Mouse (Mus musculus) layer of hippocampus, adult 2 months (tissue): Measurements from ENCODE around the gene Ppp1r14b. TPM values are rescaled to one million over a fixed set of nuclear protein-coding genes. Genes with fewer than 3 reads are reported as not detected.
A peak's percentile ranks its signal among the peaks of the same experiment; 100 is the strongest.

Source experiments
- DNase-seq, 2 experiments: peaks; one replicate each; pipeline ENCODE4 v3.0.0; 2022; ENCODE audit warnings: low spot score in 2 of 2
- H3K27ac ChIP-seq: fragments of 200-600 bp; 2 replicates; pipeline ENCODE4 v1.8.1; 2022
- H3K4me3 ChIP-seq: fragments of 200-600 bp; 2 replicates; pipeline ENCODE4 v1.8.1; 2022; ENCODE audit warnings: mild to moderate bottlenecking
- CTCF ChIP-seq: fragments of 200-600 bp; conservative IDR thresholded peaks from 2 replicates; pipeline ENCODE4 v1.8.1; 2022; ENCODE audit warnings: antibody characterized with exemption, mild to moderate bottlenecking, moderate library complexity
- total RNA-seq, 2 experiments: library from RNA; stranded (reverse); gene quantifications; 2 replicates each; pipeline ENCODE4 v1.2.3; 2021

The Ppp1r14b gene
- total RNA-seq, 2 experiments from 2014 or later, result 68.2 to 71.4 TPM

DNA sequence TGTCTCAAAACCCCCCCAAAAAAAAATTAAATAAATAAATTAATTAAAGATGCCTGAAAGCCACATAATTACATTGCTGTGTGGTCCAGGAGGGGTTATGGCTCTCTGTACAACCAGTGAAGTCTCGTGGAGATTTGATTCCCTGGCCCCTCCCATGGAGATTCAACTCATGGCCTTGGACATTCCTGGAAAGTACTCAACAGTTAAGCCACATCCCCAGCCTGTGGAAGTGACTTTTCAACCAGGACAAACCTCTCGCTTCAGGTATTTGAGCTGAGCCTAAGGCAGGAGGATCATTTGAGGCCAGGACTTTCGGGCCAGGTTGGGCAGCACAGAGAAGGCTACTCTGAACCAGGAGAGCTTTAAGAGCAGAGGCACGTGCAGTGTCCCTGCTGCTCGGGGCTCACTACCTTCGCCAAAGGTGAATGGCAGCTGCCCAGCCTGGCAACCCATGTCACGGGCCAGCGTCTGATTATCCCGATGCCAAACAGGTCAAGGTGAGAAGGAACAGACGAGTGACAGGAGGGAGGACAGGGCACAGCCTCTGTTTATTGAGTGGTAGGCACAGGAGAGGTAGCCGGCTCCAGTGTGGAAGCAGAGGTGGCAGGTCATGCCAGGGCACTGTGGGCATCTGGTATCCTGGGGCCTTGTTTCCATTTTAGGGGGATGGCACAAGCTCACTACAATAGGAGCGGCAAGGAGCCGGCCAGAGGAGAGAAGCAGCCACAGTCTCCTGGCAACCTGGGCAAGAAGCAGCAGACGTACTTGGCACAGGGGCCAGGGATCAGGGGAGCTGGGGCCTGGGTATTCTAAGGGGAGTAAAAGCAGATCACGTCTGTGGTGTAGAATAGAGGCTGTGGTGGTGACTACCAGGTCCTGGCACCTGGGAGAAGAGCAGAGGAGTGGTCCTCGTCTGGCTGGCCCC, 37.0 kb upstream of the Ppp1r14b start:
- Histone ChIP-seq H3K4me3 (no peak overlapping the region; the same call in 1 of the 2 replicates), H3K27ac (no peak overlapping the region)
- TF ChIP-seq CTCF, result no peak
- no peak for DNase-seq

DNA sequence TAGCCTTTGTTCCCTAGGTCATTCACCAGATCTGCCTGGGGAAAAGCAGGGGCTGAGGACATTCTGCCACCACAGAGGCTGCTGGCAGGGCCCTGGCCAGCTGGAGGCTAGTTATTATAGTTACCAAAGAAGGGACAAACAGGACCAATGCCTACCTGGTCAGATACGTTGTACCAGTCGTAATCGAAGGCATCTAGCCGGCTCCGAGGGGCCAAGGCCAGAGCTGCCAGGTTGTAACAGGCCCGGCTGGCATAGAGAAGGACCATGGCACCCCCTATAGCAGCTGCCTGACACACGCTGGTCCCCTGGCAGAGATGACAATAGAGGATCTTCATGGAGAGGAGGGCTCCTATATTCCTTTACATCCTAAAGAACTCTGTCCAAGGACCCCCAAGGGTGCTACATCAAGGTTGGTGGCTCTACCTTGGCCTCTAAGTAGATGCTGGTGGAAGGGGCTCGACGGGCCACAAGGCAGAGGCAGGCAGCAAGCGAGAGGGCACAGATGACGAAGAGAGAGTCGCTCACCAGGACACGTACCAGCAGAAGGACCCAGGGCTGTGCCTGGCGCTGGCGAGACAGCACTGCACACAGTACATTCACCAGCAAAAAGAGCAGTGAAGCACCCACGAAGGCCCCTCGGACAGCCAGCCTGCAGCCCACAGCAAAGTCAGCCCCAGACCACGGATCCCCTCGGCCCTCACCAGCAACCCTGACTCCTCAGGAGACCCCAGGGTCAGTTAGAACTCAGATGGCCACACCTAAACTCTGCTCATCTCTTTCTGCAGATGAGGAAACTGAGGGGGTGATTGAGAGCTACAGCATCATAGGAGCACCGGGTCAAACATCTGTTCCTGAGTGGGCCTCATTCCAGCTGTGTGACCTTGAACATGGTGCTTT, 35.4 kb upstream of the Ppp1r14b start:
- TF ChIP-seq CTCF, result no peak
- no peak for DNase-seq
- Histone ChIP-seq H3K27ac (peak overlapping the region; percentile 98), H3K4me3 (peak overlapping the region; percentile 81)

GRCm38 (mm10) chr19:6940396-6941351, 34.1 kb upstream of the Ppp1r14b start:
- Histone ChIP-seq H3K4me3 (peak overlapping the region; percentile 81), H3K27ac (peak overlapping the region; percentile 98)
- no peak for DNase-seq
- TF ChIP-seq CTCF, result no peak

GRCm38 (mm10) chr19:6941372-6942248, 33.2 kb upstream of the Ppp1r14b start, which contains the start of gene Bad:
TSS of gene Bad (plus strand) at chr19:6941861.
- Histone ChIP-seq H3K27ac (peak within 1 kb of the TSS; percentile 98), H3K4me3 (peak within 1 kb of the TSS; percentile 81)
- TF ChIP-seq CTCF, result peak; percentile 33; the same call in 1 of the 2 replicates
- DNase-seq, result peak; percentile 89 to 96

DNA sequence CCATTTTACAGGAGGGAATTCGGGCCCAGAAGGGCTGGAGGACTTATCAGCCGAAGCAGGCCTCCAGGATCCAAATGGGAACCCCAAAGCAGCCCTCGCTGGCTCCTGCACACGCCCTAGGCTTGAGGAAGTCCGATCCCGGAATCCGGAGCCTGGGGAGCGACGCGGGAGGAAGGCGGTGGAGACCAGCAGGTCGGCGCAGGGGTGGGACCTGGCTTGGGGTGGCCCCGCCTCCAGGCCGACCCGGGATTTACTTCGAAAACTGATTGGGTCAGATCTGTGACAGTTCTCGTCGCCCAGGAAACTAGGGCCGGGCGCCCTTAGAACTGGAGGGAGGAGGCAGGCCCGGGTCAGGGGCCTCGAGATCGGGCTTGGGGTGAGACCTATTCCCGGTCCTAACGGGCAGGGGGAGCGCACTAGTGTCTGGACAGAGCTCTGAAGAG, 32.5 kb upstream of the Ppp1r14b start, which contains the start of gene Gpr137:
Gpr137 (minus strand) TSS at position 232 of the 443 bp plus-strand sequence.
- peak; percentile 95 for DNase-seq
- peak within 1 kb of the TSS; percentile 98 for H3K27ac ChIP-seq
- TF ChIP-seq CTCF, result no peak; the same call in 1 of the 2 replicates
- H3K4me3 ChIP-seq, result peak within 1 kb of the TSS; percentile 81

- DNase-seq, result no peak
- TF ChIP-seq CTCF, result no peak
- Histone ChIP-seq H3K27ac (peak overlapping the region; percentile 98), H3K4me3 (peak overlapping the region; percentile 81)
Observed at GRCm38 (mm10) chr19:6942764-6943163, 32.0 kb upstream of the Ppp1r14b start.

DNA sequence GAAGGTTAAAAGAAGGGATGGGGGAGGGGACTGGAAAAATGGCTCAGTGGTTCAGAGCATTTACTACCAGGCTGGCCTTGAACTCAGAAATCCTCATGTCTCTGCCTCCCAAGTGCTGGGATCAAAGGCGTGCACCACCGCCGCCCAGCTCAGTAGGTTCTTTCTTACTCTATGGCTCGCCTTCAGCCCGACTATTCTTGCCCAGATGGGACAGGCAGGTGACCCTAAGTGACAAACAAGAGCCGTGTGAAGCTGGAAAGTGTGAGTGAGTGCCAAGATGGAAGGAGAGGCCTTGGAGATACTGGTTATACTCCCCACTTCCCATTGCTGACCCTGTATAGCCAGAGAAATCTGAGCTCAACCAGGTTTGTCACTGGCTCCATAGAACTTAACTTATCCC, 31.1 kb upstream of the Ppp1r14b start:
- H3K4me3 ChIP-seq, result no peak overlapping the region
- no peak for DNase-seq
- TF ChIP-seq CTCF, result no peak
- H3K27ac ChIP-seq, result no peak overlapping the region

- H3K4me3 ChIP-seq, result no peak overlapping the region
- TF ChIP-seq CTCF, result no peak
- DNase-seq, result no peak
- H3K27ac ChIP-seq, result no peak overlapping the region
Observed at GRCm38 (mm10) chr19:6947742-6948141, 27.0 kb upstream of the Ppp1r14b start.

GRCm38 (mm10) chr19:6948186-6948585, 26.6 kb upstream of the Ppp1r14b start:
- Histone ChIP-seq H3K4me3 (no peak overlapping the region), H3K27ac (no peak overlapping the region)
- DNase-seq, result no peak
- no peak for TF ChIP-seq CTCF

- no peak for DNase-seq
- no peak for TF ChIP-seq CTCF
- Histone ChIP-seq H3K4me3 (no peak overlapping the region), H3K27ac (no peak overlapping the region)
Observed at GRCm38 (mm10) chr19:6949532-6949931, 25.2 kb upstream of the Ppp1r14b start.

GRCm38 (mm10) chr19:6949951-6950350, 24.8 kb upstream of the Ppp1r14b start:
- no peak for TF ChIP-seq CTCF
- H3K27ac ChIP-seq, result peak overlapping the region; percentile 97; the same call in 1 of the 2 replicates
- no peak for DNase-seq
- H3K4me3 ChIP-seq, result peak overlapping the region; percentile 66
